Mouse (Mus musculus) hindbrain, embryonic 12.5 days (tissue): Measurements from ENCODE around the gene Dusp2. TPM values are rescaled to one million over a fixed set of nuclear protein-coding genes. Genes with fewer than 3 reads are reported as not detected.

Source experiments
- ATAC-seq: fragments of 200-750 bp; cut with Nextera tagmentation; 2 replicates; pipeline ENCODE4 v1.8.0; 2017; ENCODE audit warnings: moderate TSS enrichment; ENCODE audit not compliant: low FRiP score
- H3K27ac ChIP-seq: fragments of 300-500 bp; sonication (generic); 2 replicates; pipeline ENCODE4 v1.5.1; 2016; ENCODE audit warnings: mild to moderate bottlenecking
- H3K27me3 ChIP-seq: fragments of 300-500 bp; sonication (generic); 2 replicates; pipeline ENCODE4 v1.6.1; 2016; ENCODE audit warnings: mild to moderate bottlenecking
- H3K36me3 ChIP-seq: fragments of 300-500 bp; sonication (generic); 2 replicates; pipeline ENCODE4 v1.6.1; 2016; ENCODE audit warnings: mild to moderate bottlenecking
- H3K4me1 ChIP-seq: fragments of 300-500 bp; sonication (generic); 2 replicates; pipeline ENCODE4 v1.6.1; 2016
- H3K4me2 ChIP-seq: fragments of 300-500 bp; sonication (generic); replicated peaks from 2 replicates; pipeline ENCODE4 v1.6.1; 2016; ENCODE audit warnings: mild to moderate bottlenecking
- H3K4me3 ChIP-seq: fragments of 300-500 bp; sonication (generic); 2 replicates; pipeline ENCODE4 v1.5.1; 2016; ENCODE audit warnings: mild to moderate bottlenecking
- H3K9ac ChIP-seq: fragments of 300-500 bp; sonication (generic); 2 replicates; pipeline ENCODE4 v1.6.1; 2016; ENCODE audit warnings: mild to moderate bottlenecking, moderate library complexity
- H3K9me3 ChIP-seq: fragments of 300-500 bp; sonication (generic); replicated peaks from 2 replicates; pipeline ENCODE4 v1.6.1; 2016; ENCODE audit warnings: mild to moderate bottlenecking
- WGBS: fragments of 180-500 bp; shearing (Covaris S2); methylation state at CpG from one replicate; pipeline ENCODE4 v1.1.7; 2016; 5-methylcytosine and 5-hydroxymethylcytosine counted together
- polyA plus RNA-seq: library from polyadenylated mRNA; unstranded; fragments of >200 nt; fragmentation: Nextera tagmentation; extraction: Ambion mirVana; gene quantifications from 2 replicates; pipeline ENCODE4 v1.2.1, GENCODE M21; 2016

The Dusp2 gene
- polyA plus RNA-seq, 1 experiment from 2014 or later, result 5.5 TPM

GRCm38 (mm10) chr2:127310685-127311084 is 25.3 kb upstream of the Dusp2 start:
- Histone ChIP-seq H3K27ac (no peak overlapping the region), H3K36me3 (no peaks in the 10 kb centered on the region), H3K4me2 (no peak overlapping the region), H3K9me3 (no peaks in the 10 kb centered on the region), H3K9ac (no peak overlapping the region), H3K4me1 (no peaks in the 10 kb centered on the region), H3K27me3 (no peaks in the 10 kb centered on the region), H3K4me3 (no peak overlapping the region)
- no peak for ATAC-seq
- 91% methylated on average over 7 of the region's 7 CpGs for WGBS

GRCm38 (mm10) chr2:127311193-127311592 is 24.8 kb upstream of the Dusp2 start:
- Histone ChIP-seq H3K27ac (no peak overlapping the region), H3K27me3 (no peaks in the 10 kb centered on the region), H3K36me3 (no peaks in the 10 kb centered on the region), H3K4me3 (no peak overlapping the region), H3K9me3 (no peaks in the 10 kb centered on the region), H3K9ac (no peak overlapping the region), H3K4me2 (no peak overlapping the region), H3K4me1 (no peaks in the 10 kb centered on the region)
- 89% methylated on average over 1 of the region's 1 CpGs for WGBS
- no peak for ATAC-seq

- Histone ChIP-seq H3K4me1 (no peaks in the 10 kb centered on the region), H3K27me3 (no peaks in the 10 kb centered on the region), H3K4me2 (no peak overlapping the region), H3K36me3 (no peaks in the 10 kb centered on the region), H3K27ac (no peak overlapping the region), H3K9me3 (no peaks in the 10 kb centered on the region), H3K4me3 (no peak overlapping the region), H3K9ac (no peak overlapping the region)
- 93% methylated on average over 4 of the region's 4 CpGs for WGBS
- ATAC-seq, result no peak
These were observed 23.2 kb upstream of the Dusp2 start for GRCm38 (mm10) chr2:127312801-127313200.

DNA sequence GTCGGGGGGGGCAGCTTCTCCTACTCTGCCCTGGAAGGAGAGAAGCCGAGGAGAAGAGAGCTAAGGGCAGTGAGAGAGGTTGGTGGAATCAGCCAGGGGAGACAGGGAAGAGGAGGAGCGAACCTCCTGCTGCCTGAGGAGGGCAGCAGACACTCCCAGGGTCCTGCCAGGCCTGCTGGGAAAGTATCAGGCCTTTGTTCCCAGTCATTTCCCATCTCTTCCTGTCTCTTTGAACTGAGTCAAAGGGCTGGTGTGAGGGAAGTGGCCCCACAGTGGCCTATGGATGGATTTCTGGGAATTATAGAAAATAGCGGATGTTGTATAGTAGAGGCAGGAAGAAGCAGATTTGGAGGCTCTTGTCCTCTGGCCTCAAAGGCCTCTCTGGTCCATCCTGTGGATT is 22.1 kb upstream of the Dusp2 start:
- Histone ChIP-seq H3K36me3 (no peaks in the 10 kb centered on the region), H3K4me3 (no peak overlapping the region), H3K27ac (no peak overlapping the region), H3K4me1 (no peaks in the 10 kb centered on the region), H3K9me3 (no peaks in the 10 kb centered on the region), H3K4me2 (no peak overlapping the region), H3K27me3 (no peaks in the 10 kb centered on the region), H3K9ac (no peak overlapping the region)
- ATAC-seq, result no peak
- 62% methylated on average over 4 of the region's 4 CpGs for WGBS

GRCm38 (mm10) chr2:127314467-127315154 is 21.3 kb upstream of the Dusp2 start:
- H3K9ac ChIP-seq, result no peak overlapping the region

DNA sequence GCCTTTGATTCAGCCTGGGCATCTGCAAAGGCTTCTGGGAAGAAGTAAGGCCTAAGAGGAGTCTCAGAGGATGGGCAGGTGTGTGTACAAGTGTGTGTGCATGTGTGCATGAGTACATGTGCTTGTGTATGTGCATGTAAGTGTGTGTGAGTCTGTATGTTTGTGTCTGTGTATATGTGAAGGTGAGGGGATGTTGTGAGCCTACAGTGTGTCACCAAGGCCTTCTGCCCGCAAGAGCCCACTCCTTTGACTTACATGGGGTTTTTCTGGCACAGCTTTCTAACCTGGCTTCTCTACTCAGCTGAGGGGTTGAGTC is 20.8 kb upstream of the Dusp2 start:
- H3K9ac ChIP-seq, result no peak overlapping the region
- H3K27me3 ChIP-seq, result no peaks in the 10 kb centered on the region
- no peak for ATAC-seq
- H3K9me3 ChIP-seq, result no peaks in the 10 kb centered on the region
- no peaks in the 10 kb centered on the region for H3K36me3 ChIP-seq
- H3K4me2 ChIP-seq, result no peak overlapping the region
- no peaks in the 10 kb centered on the region for H3K4me1 ChIP-seq
- WGBS, result 100% methylated on average over 1 of the region's 1 CpGs
- H3K4me3 ChIP-seq, result no peak overlapping the region
- no peak overlapping the region for H3K27ac ChIP-seq

More at GRCm38 (mm10) chr2:127314467-127315154, 21.3 kb upstream of the Dusp2 start:
- no peak for ATAC-seq
- H3K27ac ChIP-seq, result no peak overlapping the region
- no peaks in the 10 kb centered on the region for H3K27me3 ChIP-seq
- no peak overlapping the region for H3K4me3 ChIP-seq
- H3K9me3 ChIP-seq, result no peaks in the 10 kb centered on the region
- no peaks in the 10 kb centered on the region for H3K4me1 ChIP-seq
- 75% methylated on average over 6 of the region's 6 CpGs for WGBS
- no peaks in the 10 kb centered on the region for H3K36me3 ChIP-seq
- no peak overlapping the region for H3K4me2 ChIP-seq

- H3K27ac ChIP-seq, result no peak overlapping the region
- no peaks in the 10 kb centered on the region for H3K4me1 ChIP-seq
- WGBS, result 80% methylated on average over 5 of the region's 5 CpGs
- no peak for ATAC-seq
- H3K36me3 ChIP-seq, result no peaks in the 10 kb centered on the region
- no peak overlapping the region for H3K9ac ChIP-seq
- H3K4me2 ChIP-seq, result no peak overlapping the region
- H3K27me3 ChIP-seq, result no peaks in the 10 kb centered on the region
- H3K4me3 ChIP-seq, result no peak overlapping the region
- no peaks in the 10 kb centered on the region for H3K9me3 ChIP-seq
These were observed 19.5 kb upstream of the Dusp2 start for GRCm38 (mm10) chr2:127316431-127316830.

- no peak overlapping the region for H3K4me2 ChIP-seq
- H3K36me3 ChIP-seq, result no peaks in the 10 kb centered on the region
- no peak overlapping the region for H3K9ac ChIP-seq
- H3K4me1 ChIP-seq, result no peaks in the 10 kb centered on the region
- no peaks in the 10 kb centered on the region for H3K27me3 ChIP-seq
- ATAC-seq, result no peak
- WGBS, result 95% methylated on average over 4 of the region's 4 CpGs
- no peak overlapping the region for H3K27ac ChIP-seq
- no peak overlapping the region for H3K4me3 ChIP-seq
- H3K9me3 ChIP-seq, result no peaks in the 10 kb centered on the region
These were observed 17.8 kb upstream of the Dusp2 start for GRCm38 (mm10) chr2:127318136-127318535.

- ATAC-seq, result no peak
- no peaks in the 10 kb centered on the region for H3K9me3 ChIP-seq
- H3K27me3 ChIP-seq, result no peaks in the 10 kb centered on the region
- H3K4me1 ChIP-seq, result no peaks in the 10 kb centered on the region
- no peak overlapping the region for H3K9ac ChIP-seq
- no peak overlapping the region for H3K4me3 ChIP-seq
- WGBS, result 74% methylated on average over 4 of the region's 4 CpGs
- H3K4me2 ChIP-seq, result no peak overlapping the region
- no peak overlapping the region for H3K27ac ChIP-seq
- no peaks in the 10 kb centered on the region for H3K36me3 ChIP-seq
These were observed 16.9 kb upstream of the Dusp2 start for GRCm38 (mm10) chr2:127319071-127319470.

- H3K9ac ChIP-seq, result no peak overlapping the region
- no peaks in the 10 kb centered on the region for H3K4me1 ChIP-seq
- H3K36me3 ChIP-seq, result no peaks in the 10 kb centered on the region
- H3K27ac ChIP-seq, result no peak overlapping the region
- no peaks in the 10 kb centered on the region for H3K9me3 ChIP-seq
- no peaks in the 10 kb centered on the region for H3K27me3 ChIP-seq
- no peak overlapping the region for H3K4me2 ChIP-seq
- no peak overlapping the region for H3K4me3 ChIP-seq
- no peak for ATAC-seq
- 84% methylated on average over 6 of the region's 6 CpGs for WGBS
These were observed 13.2 kb upstream of the Dusp2 start for GRCm38 (mm10) chr2:127322671-127323285.

DNA sequence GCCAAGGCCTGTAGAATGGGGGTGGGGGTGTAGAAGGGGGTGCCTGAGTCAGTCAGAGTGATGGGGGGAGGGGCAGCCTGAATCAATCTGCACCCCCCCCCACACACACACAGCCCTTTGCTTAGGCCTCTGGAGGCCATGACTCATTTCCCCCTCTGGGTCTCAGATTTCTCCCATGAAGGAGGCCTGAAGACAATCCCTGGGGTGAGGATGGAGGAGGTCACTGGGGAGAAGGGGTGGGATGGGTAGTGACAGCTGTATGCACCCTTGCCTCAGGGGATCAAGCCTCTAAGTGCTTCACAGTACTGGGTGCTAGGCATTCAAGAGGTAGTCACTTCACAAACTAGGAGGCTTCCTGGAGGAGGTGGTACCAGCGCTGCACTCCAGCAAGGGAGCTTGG is 12.3 kb upstream of the Dusp2 start:
- no peaks in the 10 kb centered on the region for H3K9me3 ChIP-seq
- no peak overlapping the region for H3K4me2 ChIP-seq
- 68% methylated on average over 1 of the region's 1 CpGs for WGBS
- no peaks in the 10 kb centered on the region for H3K4me1 ChIP-seq
- H3K36me3 ChIP-seq, result no peaks in the 10 kb centered on the region
- no peak overlapping the region for H3K27ac ChIP-seq
- no peaks in the 10 kb centered on the region for H3K27me3 ChIP-seq
- no peak overlapping the region for H3K9ac ChIP-seq
- H3K4me3 ChIP-seq, result no peak overlapping the region
- ATAC-seq, result no peak

GRCm38 (mm10) chr2:127324456-127324855 is 11.5 kb upstream of the Dusp2 start:
- Histone ChIP-seq H3K4me2 (no peak overlapping the region), H3K27ac (no peak overlapping the region), H3K27me3 (no peaks in the 10 kb centered on the region), H3K9ac (no peak overlapping the region), H3K9me3 (no peaks in the 10 kb centered on the region), H3K4me3 (no peak overlapping the region), H3K4me1 (no peaks in the 10 kb centered on the region), H3K36me3 (no peaks in the 10 kb centered on the region)
- no peak for ATAC-seq
- WGBS, result 71% methylated on average over 7 of the region's 7 CpGs
